Mouse (Mus musculus) olfactory bulb, adult 2 months (tissue): ENCODE results near the gene Dhx9. TPM values are rescaled to one million over a fixed set of nuclear protein-coding genes. Genes with fewer than 3 reads are reported as not detected.
"Not testable (repeated sequence)": the region's sequence is repeated elsewhere in the genome, so short reads cannot be mapped to it uniquely, and the experiment has no call there.

Experiments used
- H3K27ac ChIP-seq: fragments of 200-500 bp; 2 replicates; pipeline ENCODE4 v1.5.1; 2012; ENCODE audit warnings: low read depth, low read length; ENCODE audit not compliant: insufficient read depth
- H3K4me1 ChIP-seq: fragments of 200-500 bp; 2 replicates; pipeline ENCODE4 v1.6.1; 2012; ENCODE audit warnings: low read length; ENCODE audit not compliant: control insufficient read depth, insufficient read depth
- H3K4me3 ChIP-seq: fragments of 200-500 bp; 2 replicates; pipeline ENCODE4 v1.5.1; 2012; ENCODE audit warnings: mild to moderate bottlenecking, low read depth, low read length, moderate library complexity; ENCODE audit not compliant: insufficient read depth
- CTCF ChIP-seq: fragments of 200-500 bp; IDR thresholded peaks from 2 replicates; pipeline ENCODE4 v1.5.1; 2012; ENCODE audit warnings: low read depth, mild to moderate bottlenecking, low read length, moderate library complexity; ENCODE audit not compliant: insufficient read depth
- POLR2A ChIP-seq: fragments of 200-500 bp; IDR thresholded peaks from 2 replicates; pipeline ENCODE4 v1.6.1; 2012; ENCODE audit warnings: mild to moderate bottlenecking, low read depth, low read length, moderate library complexity; ENCODE audit not compliant: insufficient read depth
- WGBS: fragments of 180-500 bp; shearing (Covaris S2); methylation state at CpG from one replicate; pipeline ENCODE4 v1.1.7; 2018; 5-methylcytosine and 5-hydroxymethylcytosine counted together
- polyA plus RNA-seq: library from polyadenylated mRNA; stranded (reverse); fragments of >200 nt; gene quantifications from 2 replicates; pipeline ENCODE4 v1.2.4, GENCODE M21; 2012; ENCODE audit warnings: low replicate concordance; ENCODE audit not compliant: missing spikeins, insufficient read depth, insufficient read length

The Dhx9 gene
- polyA plus RNA-seq, 1 experiment, result 152 TPM

GRCm38 (mm10) chr1:153489540-153489939 lies 2.1 kb upstream of the Dhx9 start:
- WGBS, result 60% methylated on average over 2 of the region's 2 CpGs
- H3K4me3 ChIP-seq, result no peak overlapping the region
- no peak overlapping the region for H3K27ac ChIP-seq
- no peak for TF ChIP-seq CTCF
- TF ChIP-seq POLR2A, result no peak
- H3K4me1 ChIP-seq, result no peaks in the 10 kb centered on the region

- 44% methylated on average over 7 of the region's 7 CpGs for WGBS
- TF ChIP-seq POLR2A, result no peak
Observed at GRCm38 (mm10) chr1:153489132-153489531, 1.7 kb upstream of the Dhx9 start.

GRCm38 (mm10) chr1:153486767-153487499 lies 527 bp downstream of the Dhx9 start:
- no peak for TF ChIP-seq CTCF
- no peak for TF ChIP-seq POLR2A
- Histone ChIP-seq H3K27ac (peak overlapping the region; percentile 65), H3K4me1 (no peaks in the 10 kb centered on the region), H3K4me3 (peak overlapping the region; percentile 96)
- under 1% methylated on average over 59 of the region's 64 CpGs for WGBS

More at GRCm38 (mm10) chr1:153489132-153489531, 1.7 kb upstream of the Dhx9 start:
- no peak overlapping the region for H3K4me3 ChIP-seq
- no peaks in the 10 kb centered on the region for H3K4me1 ChIP-seq
- no peak overlapping the region for H3K27ac ChIP-seq

- H3K27ac ChIP-seq, H3K4me1 ChIP-seq: not testable (repeated sequence)
- 5% methylated on average over 6 of the region's 6 CpGs for WGBS
- peak overlapping the region; percentile 21 for H3K4me3 ChIP-seq
Observed at GRCm38 (mm10) chr1:153486120-153486519, 1.3 kb downstream of the Dhx9 start.

- Histone ChIP-seq H3K4me3 (no peak overlapping the region), H3K27ac (no peak overlapping the region), H3K4me1 (no peaks in the 10 kb centered on the region)
- WGBS, result 28% methylated on average over 2 of the region's 2 CpGs
- TF ChIP-seq POLR2A (no peak), CTCF (no peak)
Observed at GRCm38 (mm10) chr1:153485201-153485796, 2.2 kb downstream of the Dhx9 start.

GRCm38 (mm10) chr1:153481025-153481412 lies 6.4 kb downstream of the Dhx9 start:
- H3K4me1 ChIP-seq, result no peaks in the 10 kb centered on the region
- H3K4me3 ChIP-seq, result no peak overlapping the region
- no peak for TF ChIP-seq POLR2A
- no peak for TF ChIP-seq CTCF
- 75% methylated on average over 1 of the region's 1 CpGs for WGBS
- H3K27ac ChIP-seq, result no peak overlapping the region

- no peak overlapping the region for H3K4me3 ChIP-seq
- no peak for TF ChIP-seq POLR2A
- TF ChIP-seq CTCF, result no peak
- WGBS, result 41% methylated on average over 1 of the region's 1 CpGs
- H3K4me1 ChIP-seq, result no peaks in the 10 kb centered on the region
- H3K27ac ChIP-seq, result no peak overlapping the region
Observed at GRCm38 (mm10) chr1:153480386-153481024, 7.0 kb downstream of the Dhx9 start.

- no peak overlapping the region for H3K4me3 ChIP-seq
- H3K27ac ChIP-seq, result no peak overlapping the region
- 83% methylated on average over 1 of the region's 1 CpGs for WGBS
- H3K4me1 ChIP-seq, result no peaks in the 10 kb centered on the region
- no peak for TF ChIP-seq POLR2A
- no peak for TF ChIP-seq CTCF
Observed at GRCm38 (mm10) chr1:153479296-153479695, 8.2 kb downstream of the Dhx9 start.

- H3K4me3 ChIP-seq, result no peak overlapping the region
- no peak overlapping the region for H3K27ac ChIP-seq
- H3K4me1 ChIP-seq, result no peaks in the 10 kb centered on the region
- no peak for TF ChIP-seq POLR2A
- TF ChIP-seq CTCF, result no peak
- 65% methylated on average over 1 of the region's 1 CpGs for WGBS
Observed at GRCm38 (mm10) chr1:153461796-153462195, 25.7 kb downstream of the Dhx9 start.
